ENCODE assay signal across 7 mouse cellular contexts in genomic region chr6:17694550-17694951, GRCm38 (mm10). TPM values are rescaled to one million over a fixed set of nuclear protein-coding genes. Genes with fewer than 3 reads are reported as not detected.
A peak's percentile ranks its signal among the peaks of the same experiment; 100 is the strongest.
DNase-seq lines count a peak whose midpoint lies in the region; ATAC-seq and TF ChIP-seq lines count a peak whose summit lies in the region.

No protein-coding gene starts in this region.

- peak overlapping the region; percentile 94 for H3K9ac ChIP-seq in limb, embryonic 13.5 days
- peak overlapping the region; percentile 63 for H3K9ac ChIP-seq in midbrain, embryonic 15.5 days

- ATAC-seq in granulocyte monocyte progenitor cell, adult 5-6 weeks (replicated peaks; ENCODE audit: poor library complexity, severe bottlenecking), result peak; percentile 82
- peak; percentile 79 for ATAC-seq in limb, embryonic 13.5 days (ENCODE audit: low FRiP score, low read depth)
- ATAC-seq in midbrain, embryonic 15.5 days (replicated peaks), result peak; percentile 86

- peak overlapping the region; percentile 75 for H3K4me3 ChIP-seq in limb, embryonic 13.5 days
- peak overlapping the region; percentile 77 for H3K4me3 ChIP-seq in midbrain, embryonic 15.5 days
- peak overlapping the region; percentile 81 for H3K4me3 ChIP-seq in spleen, adult 2 months (ENCODE audit: extremely low read depth, insufficient read depth, insufficient read length)

- no peak for TF ChIP-seq CTCF in spleen, adult 2 months (IDR thresholded peaks at IDR 0.05; ENCODE audit: extremely low read depth, insufficient read depth, insufficient read length, insufficient replicate concordance)

- peaks cover 4% of the 10 kb centered on the region for H3K36me3 ChIP-seq in limb, embryonic 13.5 days
- no peaks in the 10 kb centered on the region for H3K36me3 ChIP-seq in midbrain, embryonic 15.5 days (replicated peaks)
- H3K36me3 ChIP-seq in spleen, adult 2 months (ENCODE audit: control insufficient read depth, insufficient read depth, low read length), result no peaks in the 10 kb centered on the region

- DNase-seq in adrenal gland, postnatal 10 days, result peak; percentile 85
- DNase-seq in embryo, embryonic 9.5 days (ENCODE audit: extremely low spot score), result peak; percentile 70
- peak; percentile 84 for DNase-seq in kidney, adult 18-20 months
- DNase-seq in spleen, adult 2 months (ENCODE audit: low read depth in 1 of 2, low spot score in 2 of 2), result peak; percentile 21 to 61

- peak overlapping the region; percentile 96 for H3K27ac ChIP-seq in limb, embryonic 13.5 days
- H3K27ac ChIP-seq in midbrain, embryonic 15.5 days, result peak overlapping the region; percentile 69; the same call in 1 of the 2 replicates
- H3K27ac ChIP-seq in spleen, adult 2 months (ENCODE audit: insufficient read depth, low read length), result peak overlapping the region; percentile 26; the same call in 1 of the 2 replicates

- H3K9me3 ChIP-seq in limb, embryonic 13.5 days, result no peaks in the 10 kb centered on the region
- H3K9me3 ChIP-seq in midbrain, embryonic 15.5 days, result no peaks in the 10 kb centered on the region

- peak overlapping the region; percentile 73 for H3K4me2 ChIP-seq in limb, embryonic 13.5 days (replicated peaks)
- H3K4me2 ChIP-seq in midbrain, embryonic 15.5 days, result peak overlapping the region; percentile 93

- H3K27me3 ChIP-seq in limb, embryonic 13.5 days, result no peaks in the 10 kb centered on the region
- no peaks in the 10 kb centered on the region for H3K27me3 ChIP-seq in midbrain, embryonic 15.5 days (replicated peaks)
- H3K27me3 ChIP-seq in spleen, adult 2 months (ENCODE audit: control insufficient read depth, insufficient read depth, low read length), result no peaks in the 10 kb centered on the region

- TF ChIP-seq POLR2A in spleen, adult 2 months (IDR thresholded peaks at IDR 0.05; ENCODE audit: low read depth, low read length), result no peak

- WGBS in limb, embryonic 13.5 days, result under 1% methylated on average over 33 of the region's 46 CpGs
- WGBS in midbrain, embryonic 15.5 days, result under 1% methylated on average over 46 of the region's 46 CpGs
- under 1% methylated on average over 46 of the region's 46 CpGs for WGBS in spleen, adult 2 months

- peaks cover 24% of the 10 kb centered on the region for H3K4me1 ChIP-seq in limb, embryonic 13.5 days
- peaks cover 4% of the 10 kb centered on the region; the same call in 1 of the 2 replicates for H3K4me1 ChIP-seq in midbrain, embryonic 15.5 days
- H3K4me1 ChIP-seq in spleen, adult 2 months (ENCODE audit: control insufficient read depth, insufficient read depth, insufficient read length), result no peaks in the 10 kb centered on the region

RNA-seq across cellular contexts. Expression of gene St7, which starts 1.8 kb away (rescaled TPM):
- 10 to 100 TPM; 18.2 to 21.6 TPM for total RNA-seq in adrenal gland, postnatal 10 days (2021)
- total RNA-seq in granulocyte monocyte progenitor cell, adult 5-6 weeks (2014; fragmentation: Nextera tagmentation), result 30.0 and 31.2 TPM in 2 replicates
- total RNA-seq in granulocyte monocyte progenitor cell, adult 5-6 weeks (2017), result 42.6 and 45.5 TPM in 2 replicates
- 28.3 and 29.3 TPM in 2 replicates for polyA plus RNA-seq in limb, embryonic 13.5 days (2015; fragmentation: Nextera tagmentation; extraction: Ambion mirVana)
- 60.8 and 63.4 TPM in 2 replicates for polyA plus RNA-seq in midbrain, embryonic 15.5 days (2015; fragmentation: Nextera tagmentation; extraction: Ambion mirVana)
- polyA plus RNA-seq in spleen, adult 2 months (2012; rRNA removed), result 4.4 and 4.6 TPM in 2 replicates

RNA-seq across cellular contexts. Expression of gene Capza2, which starts 58.5 kb away (rescaled TPM):
- total RNA-seq in adrenal gland, postnatal 10 days (2021), result 100 to 1,000 TPM; 129 to 135 TPM
- 193 and 213 TPM in 2 replicates for total RNA-seq in granulocyte monocyte progenitor cell, adult 5-6 weeks (2014; fragmentation: Nextera tagmentation)
- 372 and 413 TPM in 2 replicates for total RNA-seq in granulocyte monocyte progenitor cell, adult 5-6 weeks (2017)
- 205 and 206 TPM in 2 replicates for polyA plus RNA-seq in limb, embryonic 13.5 days (2015; fragmentation: Nextera tagmentation; extraction: Ambion mirVana)
- 218 and 224 TPM in 2 replicates for polyA plus RNA-seq in midbrain, embryonic 15.5 days (2015; fragmentation: Nextera tagmentation; extraction: Ambion mirVana)
- polyA plus RNA-seq in spleen, adult 2 months (2012; rRNA removed), result 6.2 and 7.9 TPM in 2 replicates

Comparison
In these comparisons a context has a peak if more than half of its experiments do, and no peak if none do; other contexts are left out.
1. Peak in every context shown above with its lines: DNase-seq, ATAC-seq, H3K4me3 ChIP-seq and H3K27ac ChIP-seq.
2. H3K27ac ChIP-seq: peak in every context shown above with its lines; median percentile 96 in limb, embryonic 13.5 days; 69 in midbrain, embryonic 15.5 days; 26 in spleen, adult 2 months.
3. RNA of gene Capza2, which starts 58.5 kb away (polyA plus RNA-seq): 218 to 224 TPM in midbrain, embryonic 15.5 days and 205 to 206 TPM in limb, embryonic 13.5 days; 6.2 to 7.9 TPM in spleen, adult 2 months; every median in the first group is over 10 times any median in the second.